Mouse (Mus musculus) embryo, embryonic 9.5 days (tissue): ENCODE data around the gene B430305J03Rik.

ENCODE experiments used
- DNase-seq: peaks from one replicate; pipeline ENCODE4 v3.0.0-alpha.2; 2017; ENCODE audit errors: extremely low spot score

B430305J03Rik gene

GRCm38 (mm10) chr3:61349433-61349832 lies 16.3 kb downstream of the B430305J03Rik start:
- DNase-seq = no peak

DNA sequence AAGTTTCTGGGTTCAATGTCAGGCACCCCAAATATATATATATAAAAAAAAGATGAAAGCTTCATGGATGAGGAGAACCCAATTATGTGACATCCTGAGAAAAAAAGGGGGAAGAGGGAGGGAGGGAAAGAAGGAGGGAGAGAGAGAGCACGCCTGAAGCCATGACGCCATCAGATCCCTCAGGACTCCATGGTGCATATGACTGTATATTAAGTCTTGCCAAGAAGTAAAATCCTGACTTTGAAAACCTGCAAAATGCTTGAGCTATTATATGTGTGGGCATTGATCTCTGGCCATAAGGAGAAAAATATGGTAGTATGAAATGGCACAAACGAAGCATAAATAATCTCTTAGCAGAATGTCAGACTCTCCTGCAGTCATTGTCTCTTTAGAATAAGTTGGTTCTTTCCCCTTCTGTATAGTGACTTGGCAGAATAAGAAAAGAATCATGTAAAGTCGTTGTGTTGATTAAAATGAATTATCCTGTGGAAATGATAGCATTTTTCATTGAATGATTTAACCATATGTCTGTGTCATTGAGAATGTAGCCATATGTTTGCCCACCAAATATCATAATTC lies 17.6 kb downstream of the B430305J03Rik start:
- DNase-seq = no peak

DNA sequence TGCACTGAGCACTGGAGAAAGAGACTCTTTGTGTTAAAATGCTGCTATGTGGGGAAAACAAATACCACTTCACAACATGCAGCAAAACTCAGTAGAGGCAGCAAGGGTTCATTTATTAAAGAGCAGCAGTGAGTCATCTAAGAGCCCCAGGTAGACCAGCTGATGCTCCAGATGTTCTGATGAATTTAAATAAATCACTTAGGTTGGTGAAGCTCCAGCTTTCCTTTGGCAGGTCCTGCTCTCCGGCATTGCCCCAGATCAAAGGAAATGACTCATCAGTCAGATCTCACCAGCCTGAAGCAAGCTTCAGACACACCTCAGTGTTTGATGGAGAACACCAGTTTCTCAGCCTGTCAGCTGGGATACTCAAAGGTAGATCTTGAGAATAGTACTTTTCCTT lies 20.1 kb downstream of the B430305J03Rik start:
- DNase-seq = no peak

GRCm38 (mm10) chr3:61344031-61344430 lies 21.7 kb downstream of the B430305J03Rik start:
- no peak for DNase-seq

DNA sequence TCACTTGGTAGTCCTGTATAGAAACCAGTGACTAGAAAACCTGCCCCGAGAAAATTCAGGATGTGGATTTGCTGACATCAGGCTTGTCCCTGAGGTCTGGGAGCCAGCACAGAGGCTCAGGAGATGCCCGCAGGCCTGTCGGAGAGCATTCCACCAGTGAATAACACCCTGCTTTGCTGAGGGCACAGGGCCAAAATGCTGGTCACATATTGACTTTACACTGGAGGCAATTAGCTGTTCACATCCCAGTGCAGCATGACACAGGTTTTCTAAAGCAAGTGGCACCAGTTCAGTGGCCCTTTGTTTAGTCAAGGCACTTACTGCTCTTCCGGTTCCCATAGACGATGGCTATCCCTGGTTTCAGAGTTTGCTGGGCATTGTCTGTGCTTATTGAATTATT lies 25.4 kb downstream of the B430305J03Rik start:
- no peak for DNase-seq

GRCm38 (mm10) chr3:61337230-61337629 lies 28.5 kb downstream of the B430305J03Rik start:
- no peak for DNase-seq

GRCm38 (mm10) chr3:61336205-61336604 lies 29.5 kb downstream of the B430305J03Rik start:
- no peak for DNase-seq

- DNase-seq = no peak
These were observed 44.1 kb downstream of the B430305J03Rik start for GRCm38 (mm10) chr3:61321632-61322031.

DNA sequence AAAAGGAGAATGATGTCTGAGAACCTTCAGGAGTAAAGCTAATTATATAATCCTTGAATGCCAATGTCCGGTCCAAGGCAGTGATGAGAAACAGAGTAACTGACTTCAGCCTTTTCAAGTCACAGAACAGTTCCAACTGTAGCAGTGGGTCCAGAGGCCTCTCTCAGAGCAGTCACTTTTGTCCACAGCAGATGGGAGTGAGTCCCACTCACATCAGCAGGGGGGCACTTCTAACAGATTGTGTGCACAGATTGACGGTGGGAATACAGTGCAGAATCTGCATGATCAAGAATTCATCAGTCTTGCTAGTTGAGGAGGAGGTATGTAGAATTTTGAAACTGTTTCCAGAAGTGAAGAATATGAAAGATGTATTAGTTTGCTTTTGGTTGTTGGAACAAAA lies 45.7 kb downstream of the B430305J03Rik start:
- no peak for DNase-seq

DNA sequence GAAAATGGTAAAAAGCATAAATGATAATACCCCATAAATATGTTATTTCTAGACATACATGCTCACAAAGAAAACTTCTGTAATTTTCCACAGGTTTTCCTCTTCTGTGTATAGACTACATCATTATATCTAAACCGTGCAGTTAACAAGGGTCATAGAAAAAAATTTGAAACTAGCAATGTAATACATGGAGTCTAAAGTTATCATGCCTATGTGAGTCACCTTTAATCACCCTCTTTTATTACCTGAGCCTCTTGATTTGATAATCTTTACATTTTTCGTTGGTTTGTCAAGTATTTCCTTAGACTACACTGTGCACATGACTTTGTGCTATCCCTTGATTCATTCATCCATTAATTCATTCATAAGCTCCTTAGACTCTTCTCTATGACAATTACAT lies 50.7 kb downstream of the B430305J03Rik start:
- DNase-seq = no peak
